Mouse (Mus musculus): ENCODE results near the gene Rps6ka2. TPM values are rescaled to one million over a fixed set of nuclear protein-coding genes. Genes with fewer than 3 reads are reported as not detected.
"Not testable (repeated sequence)": the region's sequence is repeated elsewhere in the genome, so short reads cannot be mapped to it uniquely, and the experiment has no call there.

Rps6ka2 gene
- total RNA-seq, 2 experiments from 2014 or later = 38.6 to 49.2 TPM

- peak; percentile 36 to 43 for DNase-seq
These were observed 100.6 kb downstream of the Rps6ka2 start for GRCm38 (mm10) chr17:7270506-7270905.

- DNase-seq = no peak
These were observed 101.7 kb downstream of the Rps6ka2 start for GRCm38 (mm10) chr17:7271522-7272134.

- peak; percentile 76 to 86 for DNase-seq
These were observed 103.1 kb downstream of the Rps6ka2 start for GRCm38 (mm10) chr17:7273054-7273453.

GRCm38 (mm10) chr17:7273785-7274184 lies 103.9 kb downstream of the Rps6ka2 start:
- peak in 1 of 2 experiments; percentile 28 for DNase-seq

GRCm38 (mm10) chr17:7278702-7279242 lies 108.9 kb downstream of the Rps6ka2 start:
- DNase-seq = no peak

- no peak for DNase-seq
These were observed 109.3 kb downstream of the Rps6ka2 start for GRCm38 (mm10) chr17:7279251-7279650.

GRCm38 (mm10) chr17:7284297-7284910 lies 114.5 kb downstream of the Rps6ka2 start:
- peak; percentile 79 to 83 for DNase-seq

GRCm38 (mm10) chr17:7285292-7285691 lies 115.4 kb downstream of the Rps6ka2 start:
- no peak for DNase-seq

- no peak for DNase-seq
These were observed 116.6 kb downstream of the Rps6ka2 start for GRCm38 (mm10) chr17:7286422-7287050.

- no peak for DNase-seq
These were observed 122.2 kb downstream of the Rps6ka2 start for GRCm38 (mm10) chr17:7292012-7292684.

GRCm38 (mm10) chr17:7306278-7307196 lies 136.6 kb downstream of the Rps6ka2 start:
- DNase-seq = peak; percentile 39 to 54

GRCm38 (mm10) chr17:7315693-7316382 lies 145.9 kb downstream of the Rps6ka2 start:
- DNase-seq = peak in 1 of 2 experiments; percentile 42

GRCm38 (mm10) chr17:7319789-7320188 lies 149.9 kb downstream of the Rps6ka2 start:
- not testable (repeated sequence) for DNase-seq

- not testable (repeated sequence) for DNase-seq
These were observed 154.4 kb downstream of the Rps6ka2 start, which contains the start of gene Tcp10a for GRCm38 (mm10) chr17:7324346-7324745. Gene Tcp10a, plus strand, starts transcription at chr17:7324646.

GRCm38 (mm10) chr17:7326415-7326814 lies 156.5 kb downstream of the Rps6ka2 start:
- not testable (repeated sequence) for DNase-seq

- DNase-seq = not testable (repeated sequence)
These were observed 162.8 kb downstream of the Rps6ka2 start for GRCm38 (mm10) chr17:7332745-7333144.

- not testable (repeated sequence) for DNase-seq
These were observed 167.5 kb downstream of the Rps6ka2 start for GRCm38 (mm10) chr17:7337381-7337780.

GRCm38 (mm10) chr17:7348765-7349164 lies 178.8 kb downstream of the Rps6ka2 start:
- DNase-seq = not testable (repeated sequence)

- DNase-seq = not testable (repeated sequence)
These were observed 182.7 kb downstream of the Rps6ka2 start, which contains the start of gene Ttll2 for GRCm38 (mm10) chr17:7352596-7352995. Gene Ttll2, minus strand, starts transcription at chr17:7352696.

All from heart, adult 18-20 months (tissue).